In genomic region chr9:96319333-96319732, GRCm38 (mm10) we compare ENCODE assay signal across 25 mouse cellular contexts.
"Had no signal": no experiment of that assay in that cellular context is flagged by ENCODE, and none has a peak within 500 bp of the region (broad histone marks: within the 10 kb centered on the region; RNA-seq: fewer than 3 reads in every experiment).

No protein-coding gene starts in this region.

- H3K27ac ChIP-seq: heart, adult 2 months; heart, embryonic 10.5 days; heart, embryonic 13.5 days; heart, embryonic 15.5 days; hindbrain, embryonic 13.5 days; hindbrain, embryonic 15.5 days; hindbrain, postnatal 0 days; kidney, embryonic 15.5 days; kidney, postnatal 0 days; limb, embryonic 13.5 days; limb, embryonic 15.5 days; liver, embryonic 12.5 days; liver, embryonic 14.5 days had no signal

- H3K9me3 ChIP-seq: heart, embryonic 10.5 days; heart, embryonic 13.5 days; heart, embryonic 15.5 days; hindbrain, embryonic 13.5 days; hindbrain, embryonic 15.5 days; kidney, embryonic 15.5 days; limb, embryonic 13.5 days; limb, embryonic 15.5 days; liver, embryonic 12.5 days had no signal

- DNase-seq: forebrain, postnatal 0 days; gastrocnemius, postnatal 14 days; gastrocnemius, postnatal 36 days; heart, adult 2 months; kidney, adult 11 months; kidney, adult 2 months; kidney, adult 9 months; kidney, postnatal 14 days; kidney, postnatal 36 days; layer of hippocampus, adult 9-11 months; layer of hippocampus, postnatal 36 days; left cerebral cortex, postnatal 4 days had no signal

- H3K4me2 ChIP-seq: heart, embryonic 13.5 days; heart, embryonic 15.5 days; hindbrain, embryonic 13.5 days; hindbrain, embryonic 15.5 days; kidney, embryonic 15.5 days; limb, embryonic 13.5 days; limb, embryonic 15.5 days; liver, embryonic 12.5 days had no signal

- H3K27me3 ChIP-seq: heart, embryonic 13.5 days; heart, embryonic 15.5 days; hindbrain, embryonic 13.5 days; hindbrain, embryonic 15.5 days; kidney, embryonic 15.5 days; limb, embryonic 13.5 days; limb, embryonic 15.5 days; liver, embryonic 12.5 days had no signal

- H3K4me3 ChIP-seq: heart, adult 2 months; heart, embryonic 10.5 days; heart, embryonic 13.5 days; heart, embryonic 15.5 days; hindbrain, embryonic 13.5 days; hindbrain, embryonic 15.5 days; kidney, embryonic 15.5 days; limb, embryonic 13.5 days; limb, embryonic 15.5 days; liver, embryonic 12.5 days had no signal

- ATAC-seq: forebrain, postnatal 0 days; hindbrain, postnatal 0 days; intestine, embryonic 16.5 days; liver, embryonic 12.5 days had no signal

- H3K9ac ChIP-seq: forebrain, postnatal 0 days; heart, embryonic 13.5 days; heart, embryonic 15.5 days; hindbrain, embryonic 13.5 days; hindbrain, embryonic 15.5 days; kidney, embryonic 15.5 days; limb, embryonic 13.5 days; limb, embryonic 15.5 days; liver, embryonic 12.5 days; liver, embryonic 14.5 days had no signal

- H3K4me1 ChIP-seq: heart, embryonic 10.5 days; limb, embryonic 13.5 days; liver, embryonic 12.5 days had no signal
